In genomic region chr4:118446415-118447153, GRCm38 (mm10) we compare ENCODE assay signal across 9 mouse cellular contexts. TPM values are rescaled to one million over a fixed set of nuclear protein-coding genes. Genes with fewer than 3 reads are reported as not detected.
DNase-seq lines count a peak whose midpoint lies in the region; ATAC-seq and TF ChIP-seq lines count a peak whose summit lies in the region.
"Had no signal": no experiment of that assay in that cellular context is flagged by ENCODE, and none has a peak within 500 bp of the region (broad histone marks: within the 10 kb centered on the region; RNA-seq: fewer than 3 reads in every experiment).

No protein-coding gene starts in this region.

- H3K4me1 ChIP-seq in kidney, embryonic 16.5 days (ENCODE audit: insufficient read depth, low read length) = 0 out of 2 replicates have a peak, but pooled peaks cover 6% of the 10 kb centered on the region
- peaks cover 15% of the 10 kb centered on the region for H3K4me1 ChIP-seq in embryonic facial prominence, embryonic 14.5 days (ENCODE audit: control insufficient read depth, insufficient read depth, low read length)
- peaks cover 8% of the 10 kb centered on the region for H3K4me1 ChIP-seq in limb, embryonic 14.5 days (ENCODE audit: control insufficient read depth, insufficient read depth, low read length)
- H3K4me1 ChIP-seq in neural tube, embryonic 15.5 days = peaks cover 17% of the 10 kb centered on the region

- H3K9me3 ChIP-seq in kidney, embryonic 16.5 days (ENCODE audit: low read length) = no peaks in the 10 kb centered on the region
- H3K9me3 ChIP-seq in embryonic facial prominence, embryonic 14.5 days (ENCODE audit: control insufficient read depth, low read length) = no peaks in the 10 kb centered on the region
- no peaks in the 10 kb centered on the region for H3K9me3 ChIP-seq in limb, embryonic 14.5 days (ENCODE audit: control insufficient read depth, low read length)
- H3K9me3 ChIP-seq in neural tube, embryonic 15.5 days (replicated peaks) = no peaks in the 10 kb centered on the region

- whole genome bisulfite sequencing in kidney, embryonic 16.5 days = 35% methylated on average over 24 of the region's 24 CpGs
- 20% methylated on average over 24 of the region's 24 CpGs for WGBS in embryonic facial prominence, embryonic 14.5 days
- 35% methylated on average over 21 of the region's 24 CpGs for WGBS in limb, embryonic 14.5 days
- WGBS in neural tube, embryonic 15.5 days = 19% methylated on average over 24 of the region's 24 CpGs

- peak overlapping the region; percentile 68 for H3K4me2 ChIP-seq in kidney, embryonic 16.5 days (replicated peaks; ENCODE audit: low read depth, low read length)
- H3K4me2 ChIP-seq in embryonic facial prominence, embryonic 14.5 days (ENCODE audit: low read depth, low read length) = peak overlapping the region; percentile 85
- peak overlapping the region; percentile 56 for H3K4me2 ChIP-seq in limb, embryonic 14.5 days (replicated peaks; ENCODE audit: low read depth, low read length, severe bottlenecking)
- peak overlapping the region; percentile 93 for H3K4me2 ChIP-seq in neural tube, embryonic 15.5 days

- H3K36me3 ChIP-seq in kidney, embryonic 16.5 days (ENCODE audit: insufficient read depth, low read length) = no peaks in the 10 kb centered on the region
- H3K36me3 ChIP-seq in embryonic facial prominence, embryonic 14.5 days (ENCODE audit: control insufficient read depth, insufficient read depth, low read length) = no peaks in the 10 kb centered on the region
- no peaks in the 10 kb centered on the region for H3K36me3 ChIP-seq in limb, embryonic 14.5 days (ENCODE audit: control insufficient read depth, insufficient read depth, low read length)
- H3K36me3 ChIP-seq in neural tube, embryonic 15.5 days = no peaks in the 10 kb centered on the region

- DNase-seq in kidney, adult 8-10 months = no peak
- DNase-seq in embryonic facial prominence, embryonic 14.5 days (ENCODE audit: low spot score) = no peak
- no peak for DNase-seq in limb, embryonic 14.5 days (ENCODE audit: low spot score)
- DNase-seq in urinary bladder, postnatal 4 days (ENCODE audit: low spot score in 2 of 2) = no peak
- DNase-seq in thymus, postnatal 0 days (ENCODE audit: low spot score) = no peak

- peak overlapping the region; percentile 56 for H3K9ac ChIP-seq in kidney, embryonic 16.5 days (replicated peaks; ENCODE audit: low read length)
- peak overlapping the region; percentile 67 for H3K9ac ChIP-seq in embryonic facial prominence, embryonic 14.5 days (ENCODE audit: low read depth, low read length)
- peak overlapping the region; percentile 57 for H3K9ac ChIP-seq in limb, embryonic 14.5 days (ENCODE audit: low read depth, low read length, severe bottlenecking)
- H3K9ac ChIP-seq in neural tube, embryonic 15.5 days (replicated peaks) = peak overlapping the region; percentile 53

- peak; percentile 5; the same call in 1 of the 2 replicates for ATAC-seq in kidney, embryonic 16.5 days (ENCODE audit: low FRiP score, low TSS enrichment)
- no peak for ATAC-seq in embryonic facial prominence, embryonic 14.5 days (ENCODE audit: low read depth)
- ATAC-seq in limb, embryonic 14.5 days (ENCODE audit: low FRiP score, low read depth) = no peak
- ATAC-seq in neural tube, embryonic 15.5 days (ENCODE audit: low FRiP score) = peak; percentile 80
- ATAC-seq in inflammation-experienced regulatory T-cells, adult 6 months = no peak
- ATAC-seq: Patski had no signal

- no peak for TF ChIP-seq POLR2A in limb, embryonic 14.5 days (IDR thresholded peaks at IDR 0.05; ENCODE audit: borderline replicate concordance, extremely low read depth, insufficient read depth, insufficient read length)

- no peak overlapping the region for H3K27ac ChIP-seq in kidney, embryonic 16.5 days (ENCODE audit: low read length)
- no peak overlapping the region for H3K27ac ChIP-seq in embryonic facial prominence, embryonic 14.5 days (replicated peaks; ENCODE audit: low read depth, low read length)
- no peak overlapping the region for H3K27ac ChIP-seq in limb, embryonic 14.5 days (replicated peaks; ENCODE audit: low read depth, low read length)
- no peak overlapping the region for H3K27ac ChIP-seq in neural tube, embryonic 15.5 days (replicated peaks)

- no peaks in the 10 kb centered on the region for H3K27me3 ChIP-seq in kidney, embryonic 16.5 days (ENCODE audit: insufficient read depth, low read length)
- H3K27me3 ChIP-seq in embryonic facial prominence, embryonic 14.5 days (replicated peaks; ENCODE audit: control insufficient read depth, insufficient read depth, low read length) = no peaks in the 10 kb centered on the region
- no peaks in the 10 kb centered on the region for H3K27me3 ChIP-seq in limb, embryonic 14.5 days (ENCODE audit: control insufficient read depth, insufficient read depth, low read length)
- H3K27me3 ChIP-seq in neural tube, embryonic 15.5 days (replicated peaks) = 0 out of 2 replicates have a peak, but pooled peaks cover 3% of the 10 kb centered on the region

- peak overlapping the region; percentile 39 for H3K4me3 ChIP-seq in kidney, embryonic 16.5 days (ENCODE audit: low read length)
- peak overlapping the region; percentile 41 for H3K4me3 ChIP-seq in embryonic facial prominence, embryonic 14.5 days (ENCODE audit: low read depth, low read length)
- H3K4me3 ChIP-seq in limb, embryonic 14.5 days (replicated peaks; ENCODE audit: low read length) = peak overlapping the region; percentile 34
- peak overlapping the region; percentile 42 for H3K4me3 ChIP-seq in neural tube, embryonic 15.5 days (replicated peaks)

RNA-seq across cellular contexts. Expression of gene Cdc20, which starts 9.4 kb away (rescaled TPM):
- polyA plus RNA-seq in kidney, embryonic 16.5 days (2015; fragmentation: Nextera tagmentation; extraction: Ambion mirVana) = 284 and 293 TPM in 2 replicates
- 159 and 192 TPM in 2 replicates for polyA plus RNA-seq in embryonic facial prominence, embryonic 14.5 days (2014; fragmentation: Nextera tagmentation; extraction: Ambion mirVana)
- polyA plus RNA-seq in limb, embryonic 14.5 days (2012; rRNA removed) = 144 and 152 TPM in 2 replicates
- 189 and 198 TPM in 2 replicates for polyA plus RNA-seq in limb, embryonic 14.5 days (2014; fragmentation: Nextera tagmentation; extraction: Ambion mirVana)
- polyA plus RNA-seq in neural tube, embryonic 15.5 days (2015; fragmentation: Nextera tagmentation; extraction: Ambion mirVana) = 23.4 and 79.0 TPM in 2 replicates
- 10 to 100 TPM in 1 of 3 experiments, 1 to 10 TPM in 2; 2.3 to 24.5 (median 4.6) TPM for polyA plus RNA-seq in inflammation-experienced regulatory T-cells, adult 6 months (2017; shearing (Covaris generic))
- 241 and 247 TPM in 2 replicates for polyA plus RNA-seq in thymus, postnatal 0 days (2015; fragmentation: Nextera tagmentation; extraction: Ambion mirVana)

RNA-seq across cellular contexts. Expression of gene Mpl, which starts 10.7 kb away (rescaled TPM):
- polyA plus RNA-seq in kidney, embryonic 16.5 days (2015; fragmentation: Nextera tagmentation; extraction: Ambion mirVana) = 0.28 and 0.30 TPM in 2 replicates
- 0.45 and 0.48 TPM in 2 replicates for polyA plus RNA-seq in embryonic facial prominence, embryonic 14.5 days (2014; fragmentation: Nextera tagmentation; extraction: Ambion mirVana)
- polyA plus RNA-seq in limb, embryonic 14.5 days (2012; rRNA removed) = 0.23 and 0.51 TPM in 2 replicates
- 0.12 and 0.41 TPM in 2 replicates for polyA plus RNA-seq in limb, embryonic 14.5 days (2014; fragmentation: Nextera tagmentation; extraction: Ambion mirVana)
- 0.12 and 0.43 TPM in 2 replicates for polyA plus RNA-seq in neural tube, embryonic 15.5 days (2015; fragmentation: Nextera tagmentation; extraction: Ambion mirVana)
- polyA plus RNA-seq in inflammation-experienced regulatory T-cells, adult 6 months (2017; shearing (Covaris generic)) = not detected
- polyA plus RNA-seq in thymus, postnatal 0 days (2015; fragmentation: Nextera tagmentation; extraction: Ambion mirVana) = 0.33 and 0.39 TPM in 2 replicates
- polyA plus RNA-seq: Patski had no signal

RNA-seq across cellular contexts. Expression of gene Elovl1, which starts 18.7 kb away (rescaled TPM):
- 122 and 125 TPM in 2 replicates for polyA plus RNA-seq in kidney, embryonic 16.5 days (2015; fragmentation: Nextera tagmentation; extraction: Ambion mirVana)
- 106 and 118 TPM in 2 replicates for polyA plus RNA-seq in embryonic facial prominence, embryonic 14.5 days (2014; fragmentation: Nextera tagmentation; extraction: Ambion mirVana)
- 147 and 170 TPM in 2 replicates for polyA plus RNA-seq in limb, embryonic 14.5 days (2012; rRNA removed)
- 106 and 135 TPM in 2 replicates for polyA plus RNA-seq in limb, embryonic 14.5 days (2014; fragmentation: Nextera tagmentation; extraction: Ambion mirVana)
- 31.2 and 49.2 TPM in 2 replicates for polyA plus RNA-seq in neural tube, embryonic 15.5 days (2015; fragmentation: Nextera tagmentation; extraction: Ambion mirVana)
- polyA plus RNA-seq in inflammation-experienced regulatory T-cells, adult 6 months (2017; shearing (Covaris generic)) = 100 to 1,000 TPM; 114 to 166 (median 116) TPM
- polyA plus RNA-seq in thymus, postnatal 0 days (2015; fragmentation: Nextera tagmentation; extraction: Ambion mirVana) = 47.4 and 50.9 TPM in 2 replicates

RNA-seq across cellular contexts. Expression of gene Med8, which starts 37.4 kb away (rescaled TPM):
- polyA plus RNA-seq in kidney, embryonic 16.5 days (2015; fragmentation: Nextera tagmentation; extraction: Ambion mirVana) = 94.7 and 102 TPM in 2 replicates
- polyA plus RNA-seq in embryonic facial prominence, embryonic 14.5 days (2014; fragmentation: Nextera tagmentation; extraction: Ambion mirVana) = 85.0 and 97.1 TPM in 2 replicates
- 60.2 and 79.0 TPM in 2 replicates for polyA plus RNA-seq in limb, embryonic 14.5 days (2012; rRNA removed)
- polyA plus RNA-seq in limb, embryonic 14.5 days (2014; fragmentation: Nextera tagmentation; extraction: Ambion mirVana) = 94.4 and 96.3 TPM in 2 replicates
- 99.7 and 103 TPM in 2 replicates for polyA plus RNA-seq in neural tube, embryonic 15.5 days (2015; fragmentation: Nextera tagmentation; extraction: Ambion mirVana)
- polyA plus RNA-seq in inflammation-experienced regulatory T-cells, adult 6 months (2017; shearing (Covaris generic)) = 100 to 1,000 TPM; 121 to 123 (median 123) TPM
- polyA plus RNA-seq in thymus, postnatal 0 days (2015; fragmentation: Nextera tagmentation; extraction: Ambion mirVana) = 103 and 109 TPM in 2 replicates

RNA-seq across cellular contexts. Expression of gene Szt2, which starts 37.5 kb away (rescaled TPM):
- polyA plus RNA-seq in kidney, embryonic 16.5 days (2015; fragmentation: Nextera tagmentation; extraction: Ambion mirVana) = 7.7 and 8.1 TPM in 2 replicates
- 8.7 and 9.3 TPM in 2 replicates for polyA plus RNA-seq in embryonic facial prominence, embryonic 14.5 days (2014; fragmentation: Nextera tagmentation; extraction: Ambion mirVana)
- 37.2 and 47.6 TPM in 2 replicates for polyA plus RNA-seq in limb, embryonic 14.5 days (2012; rRNA removed)
- polyA plus RNA-seq in limb, embryonic 14.5 days (2014; fragmentation: Nextera tagmentation; extraction: Ambion mirVana) = 11.7 and 12.4 TPM in 2 replicates
- 7.1 and 8.3 TPM in 2 replicates for polyA plus RNA-seq in neural tube, embryonic 15.5 days (2015; fragmentation: Nextera tagmentation; extraction: Ambion mirVana)
- 10 to 100 TPM in 2 of 3 experiments, 1 to 10 TPM in 1; 9.1 to 20.5 (median 11.9) TPM for polyA plus RNA-seq in inflammation-experienced regulatory T-cells, adult 6 months (2017; shearing (Covaris generic))
- 5.4 and 8.4 TPM in 2 replicates for polyA plus RNA-seq in thymus, postnatal 0 days (2015; fragmentation: Nextera tagmentation; extraction: Ambion mirVana)

Comparison
In these comparisons a context has a peak if more than half of its experiments do, and no peak if none do; other contexts are left out.
1. ATAC-seq: peak in kidney, embryonic 16.5 days (single experiment) and neural tube, embryonic 15.5 days (single experiment); none in embryonic facial prominence, embryonic 14.5 days (single experiment), limb, embryonic 14.5 days (single experiment) and inflammation-experienced regulatory T-cells, adult 6 months (single experiment).
2. Peak in every context shown above with its lines, with median percentiles within 50 percentile points of each other: H3K4me2 ChIP-seq, H3K4me3 ChIP-seq and H3K9ac ChIP-seq.